Comparison of ENCODE assay signal across 16 mouse cellular contexts in the genomic region with DNA sequence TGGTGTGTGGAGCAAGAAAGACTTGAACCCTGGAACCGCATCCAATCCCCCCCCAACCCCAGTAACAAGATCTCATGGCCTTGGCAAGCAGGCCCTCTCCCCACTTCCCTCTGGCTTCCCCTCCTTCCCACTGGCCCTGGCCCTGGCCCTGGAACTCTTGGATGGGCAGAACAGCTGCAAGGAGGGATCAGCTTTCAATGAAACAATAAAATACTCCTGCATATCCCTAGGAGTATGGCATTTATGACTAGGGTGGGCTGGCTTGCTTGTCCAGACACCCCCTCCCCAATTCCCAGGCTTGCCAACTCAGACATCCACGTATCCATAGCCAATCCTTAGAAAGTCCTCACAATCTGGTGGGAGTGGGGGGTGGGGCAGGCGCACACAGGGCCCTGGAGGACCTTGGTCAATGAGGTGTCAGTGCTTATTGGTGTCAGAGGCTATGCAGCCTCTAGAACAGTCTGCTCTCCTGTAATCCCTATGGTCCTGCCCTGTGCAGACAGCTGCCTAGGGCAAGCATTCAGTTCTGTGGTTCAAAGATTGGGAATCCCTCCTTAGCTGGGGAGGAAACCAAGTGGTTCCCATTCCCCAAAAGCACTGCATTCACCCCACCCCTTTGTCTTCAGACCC.
A peak's percentile ranks its signal among the peaks of the same experiment; 100 is the strongest.
DNase-seq lines count a peak whose midpoint lies in the region; ATAC-seq and TF ChIP-seq lines count a peak whose summit lies in the region.
"Had no signal": no experiment of that assay in that cellular context is flagged by ENCODE, and none has a peak within 500 bp of the region (broad histone marks: within the 10 kb centered on the region; RNA-seq: fewer than 3 reads in every experiment).

No protein-coding gene starts in this region.

- H3K4me1 ChIP-seq in intestine, embryonic 14.5 days (replicated peaks; ENCODE audit: control insufficient read depth, insufficient read depth, low read length): no peaks in the 10 kb centered on the region
- H3K4me1 ChIP-seq in intestine, postnatal 0 days (replicated peaks; ENCODE audit: control insufficient read depth, insufficient read depth, low read length): no peaks in the 10 kb centered on the region
- no peaks in the 10 kb centered on the region for H3K4me1 ChIP-seq in neural tube, embryonic 15.5 days
- H3K4me1 ChIP-seq in limb, embryonic 10.5 days: peaks cover 15% of the 10 kb centered on the region
- H3K4me1 ChIP-seq: forebrain, embryonic 15.5 days; hindbrain, embryonic 10.5 days had no signal

- no peak overlapping the region for H3K4me3 ChIP-seq in intestine, embryonic 14.5 days (ENCODE audit: low read depth, low read length)
- H3K4me3 ChIP-seq in intestine, postnatal 0 days (ENCODE audit: low read depth, low read length): no peak overlapping the region
- no peak overlapping the region for H3K4me3 ChIP-seq in neural tube, embryonic 15.5 days (replicated peaks)
- no peak overlapping the region for H3K4me3 ChIP-seq in limb, embryonic 10.5 days
- H3K4me3 ChIP-seq: forebrain, embryonic 15.5 days; hindbrain, embryonic 10.5 days had no signal

- no peak for TF ChIP-seq CTCF in intestine, postnatal 0 days (IDR thresholded peaks at IDR 0.05; ENCODE audit: low read depth)

- H3K36me3 ChIP-seq in intestine, embryonic 14.5 days (ENCODE audit: control insufficient read depth, insufficient read depth, low read length): no peaks in the 10 kb centered on the region
- no peaks in the 10 kb centered on the region for H3K36me3 ChIP-seq in intestine, postnatal 0 days (ENCODE audit: control insufficient read depth, insufficient read depth)
- H3K36me3 ChIP-seq in neural tube, embryonic 15.5 days: no peaks in the 10 kb centered on the region
- H3K36me3 ChIP-seq in limb, embryonic 10.5 days: no peaks in the 10 kb centered on the region
- H3K36me3 ChIP-seq: forebrain, embryonic 15.5 days; hindbrain, embryonic 10.5 days had no signal

- no peak overlapping the region for H3K4me2 ChIP-seq in intestine, embryonic 14.5 days (ENCODE audit: low read length)
- H3K4me2 ChIP-seq in intestine, postnatal 0 days (replicated peaks; ENCODE audit: low read depth): no peak overlapping the region
- no peak overlapping the region for H3K4me2 ChIP-seq in neural tube, embryonic 15.5 days
- H3K4me2 ChIP-seq: forebrain, embryonic 15.5 days had no signal

- no peaks in the 10 kb centered on the region for H3K27me3 ChIP-seq in intestine, embryonic 14.5 days (replicated peaks; ENCODE audit: control insufficient read depth, insufficient read depth, low read length)
- H3K27me3 ChIP-seq in intestine, postnatal 0 days (replicated peaks; ENCODE audit: control insufficient read depth, insufficient read depth, low read length): no peaks in the 10 kb centered on the region
- H3K27me3 ChIP-seq in neural tube, embryonic 15.5 days (replicated peaks): no peaks in the 10 kb centered on the region
- H3K27me3 ChIP-seq in limb, embryonic 10.5 days (ENCODE audit: low read depth, poor library complexity, severe bottlenecking): no peaks in the 10 kb centered on the region
- H3K27me3 ChIP-seq: forebrain, embryonic 15.5 days had no signal

- no peak overlapping the region for H3K9ac ChIP-seq in intestine, embryonic 14.5 days (ENCODE audit: low read length)
- no peak overlapping the region for H3K9ac ChIP-seq in intestine, postnatal 0 days (ENCODE audit: low read depth, low read length)
- H3K9ac ChIP-seq in neural tube, embryonic 15.5 days (replicated peaks): no peak overlapping the region
- H3K9ac ChIP-seq: forebrain, embryonic 15.5 days had no signal

- peak; percentile 6 for DNase-seq in intestine, embryonic 14.5 days (ENCODE audit: low spot score)
- DNase-seq in neural tube, embryonic 10.5 days (ENCODE audit: extremely low spot score, low spot score): peak; percentile 24
- DNase-seq in limb, embryonic 10.5 days (ENCODE audit: low spot score): peak; percentile 42
- DNase-seq in cerebellum, adult 9-10 months: no peak
- no peak for DNase-seq in frontal cortex, postnatal 36 days (ENCODE audit: low spot score in 2 of 2)
- DNase-seq: adrenal gland, adult 2 months; cerebellum, adult 18-20 months; gastrocnemius, postnatal 10 days; kidney, postnatal 36 days; right cerebral cortex, postnatal 4 days; thymus, adult 18-20 months had no signal

- ATAC-seq in intestine, embryonic 14.5 days (replicated peaks; ENCODE audit: low FRiP score, low TSS enrichment, low read depth): no peak
- no peak for ATAC-seq in intestine, postnatal 0 days
- no peak for ATAC-seq in neural tube, embryonic 15.5 days (ENCODE audit: low FRiP score)
- ATAC-seq: CD4-positive, CD25-positive, alpha-beta regulatory T cell, adult 4 months; forebrain, embryonic 15.5 days had no signal

- no peak overlapping the region for H3K27ac ChIP-seq in intestine, embryonic 14.5 days (ENCODE audit: low read depth)
- no peak overlapping the region for H3K27ac ChIP-seq in intestine, postnatal 0 days (ENCODE audit: low read depth, low read length)
- H3K27ac ChIP-seq in neural tube, embryonic 15.5 days (replicated peaks): no peak overlapping the region
- H3K27ac ChIP-seq in limb, embryonic 10.5 days: peak overlapping the region; percentile 46; the same call in 1 of the 2 replicates
- H3K27ac ChIP-seq: forebrain, embryonic 15.5 days; hindbrain, embryonic 10.5 days had no signal

- 67% methylated on average over 3 of the region's 3 CpGs for WGBS in intestine, embryonic 14.5 days
- WGBS in intestine, postnatal 0 days: 71% methylated on average over 3 of the region's 3 CpGs
- WGBS in neural tube, embryonic 15.5 days: 72% methylated on average over 3 of the region's 3 CpGs
- WGBS in limb, embryonic 10.5 days: 53% methylated on average over 3 of the region's 3 CpGs

- H3K9me3 ChIP-seq in intestine, embryonic 14.5 days (ENCODE audit: control insufficient read depth, low read length): no peaks in the 10 kb centered on the region
- no peaks in the 10 kb centered on the region for H3K9me3 ChIP-seq in intestine, postnatal 0 days (ENCODE audit: control insufficient read depth)
- no peaks in the 10 kb centered on the region for H3K9me3 ChIP-seq in neural tube, embryonic 15.5 days (replicated peaks)
- no peaks in the 10 kb centered on the region for H3K9me3 ChIP-seq in limb, embryonic 10.5 days (replicated peaks)
- H3K9me3 ChIP-seq: forebrain, embryonic 15.5 days; hindbrain, embryonic 10.5 days had no signal

Comparison
In these comparisons a context has a peak if more than half of its experiments do, and no peak if none do; other contexts are left out.
1. DNase-seq: peak in intestine, embryonic 14.5 days (single experiment), neural tube, embryonic 10.5 days (single experiment) and limb, embryonic 10.5 days (single experiment); none in cerebellum, adult 9-10 months (single experiment) and frontal cortex, postnatal 36 days (0 of 2).